Mouse (Mus musculus) gastrocnemius, adult 2 months (tissue): ENCODE data around the gene Acer3. TPM values are rescaled to one million over a fixed set of nuclear protein-coding genes. Genes with fewer than 3 reads are reported as not detected.
A peak's percentile ranks its signal among the peaks of the same experiment; 100 is the strongest.

Source experiments
- DNase-seq: peaks from one replicate; pipeline ENCODE4 v3.0.0; 2022
- H3K27ac ChIP-seq: fragments of 200-600 bp; 2 replicates; pipeline ENCODE4 v1.8.1; 2022; ENCODE audit warnings: mild to moderate bottlenecking
- H3K4me3 ChIP-seq: fragments of 200-600 bp; 2 replicates; pipeline ENCODE4 v1.8.1; 2022; ENCODE audit warnings: mild to moderate bottlenecking, moderate library complexity
- CTCF ChIP-seq: fragments of 200-600 bp; IDR thresholded peaks from 2 replicates; pipeline ENCODE4 v1.8.1; 2022; ENCODE audit warnings: antibody characterized with exemption, mild to moderate bottlenecking, moderate library complexity
- intact Hi-C: fragments of 180-260 bp; cut with DNase I; formaldehyde crosslinking; loops from one replicate; pipeline ENCODE4 v1.15.1; 2025
- total RNA-seq, 2 experiments: library from RNA; stranded (reverse); gene quantifications; 2 replicates each; pipeline ENCODE4 v1.2.3; 2021

Gene Acer3
- total RNA-seq, 2 experiments from 2014 or later = 4.0 to 5.3 TPM

- no peak for TF ChIP-seq CTCF
- DNase-seq = no peak
- intact Hi-C loops = no loop called here
- peak overlapping the region; percentile 81 for H3K4me3 ChIP-seq
- H3K27ac ChIP-seq = peak overlapping the region; percentile 77
These were observed 142.3 kb downstream of the Acer3 start for GRCm38 (mm10) chr7:98178560-98179231.

GRCm38 (mm10) chr7:98177929-98178559 lies 143.0 kb downstream of the Acer3 start, which contains the start of gene Capn5:
TSS of gene Capn5 (minus strand) at chr7:98178274.
- intact Hi-C loops = no loop called here
- H3K4me3 ChIP-seq = peak within 1 kb of the TSS; percentile 81
- peak; percentile 72 for DNase-seq
- peak within 1 kb of the TSS; percentile 77 for H3K27ac ChIP-seq
- peak; percentile 70 for TF ChIP-seq CTCF

- Histone ChIP-seq H3K4me3 (peak overlapping the region; percentile 81), H3K27ac (peak overlapping the region; percentile 77)
- no peak for TF ChIP-seq CTCF
- intact Hi-C loops = no loop called here
- no peak for DNase-seq
These were observed 143.5 kb downstream of the Acer3 start for GRCm38 (mm10) chr7:98177566-98177928.

GRCm38 (mm10) chr7:98177071-98177485 lies 143.9 kb downstream of the Acer3 start:
- intact Hi-C loops = no loop called here
- no peak overlapping the region for H3K27ac ChIP-seq
- H3K4me3 ChIP-seq = peak overlapping the region; percentile 81
- TF ChIP-seq CTCF = no peak
- no peak for DNase-seq

GRCm38 (mm10) chr7:98176322-98177070 lies 144.5 kb downstream of the Acer3 start:
- intact Hi-C loops = no loop called here
- TF ChIP-seq CTCF = no peak
- DNase-seq = no peak
- Histone ChIP-seq H3K27ac (no peak overlapping the region), H3K4me3 (peak overlapping the region; percentile 81; the same call in 1 of the 2 replicates)

GRCm38 (mm10) chr7:98174883-98175755 lies 145.9 kb downstream of the Acer3 start:
- DNase-seq = no peak
- no peak overlapping the region for H3K27ac ChIP-seq
- no peak overlapping the region for H3K4me3 ChIP-seq
- intact Hi-C loops = no loop called here
- TF ChIP-seq CTCF = no peak

GRCm38 (mm10) chr7:98173408-98173807 lies 147.6 kb downstream of the Acer3 start:
- no peak for DNase-seq
- TF ChIP-seq CTCF = no peak
- H3K4me3 ChIP-seq = no peak overlapping the region

GRCm38 (mm10) chr7:98172661-98173060 lies 148.3 kb downstream of the Acer3 start:
- intact Hi-C loops = no loop called here
- H3K27ac ChIP-seq = peak overlapping the region; percentile 77; the same call in 1 of the 2 replicates
- DNase-seq = no peak
- no peak overlapping the region for H3K4me3 ChIP-seq
- no peak for TF ChIP-seq CTCF

More at GRCm38 (mm10) chr7:98173408-98173807, 147.6 kb downstream of the Acer3 start:
- intact Hi-C loops = no loop called here
- H3K27ac ChIP-seq = peak overlapping the region; percentile 16; the same call in 1 of the 2 replicates

- DNase-seq = peak; percentile 79
- Histone ChIP-seq H3K4me3 (peak overlapping the region; percentile 5; the same call in 1 of the 2 replicates), H3K27ac (peak overlapping the region; percentile 77)
- intact Hi-C loops = no loop called here
- TF ChIP-seq CTCF = no peak
These were observed 149.6 kb downstream of the Acer3 start for GRCm38 (mm10) chr7:98171141-98172073.

- Histone ChIP-seq H3K4me3 (no peak overlapping the region; the same call in 1 of the 2 replicates), H3K27ac (peak overlapping the region; percentile 81)
- intact Hi-C loops = no loop called here
- TF ChIP-seq CTCF = peak; percentile 4; the same call in 1 of the 2 replicates
- peak; percentile 63 for DNase-seq
These were observed 155.9 kb downstream of the Acer3 start for GRCm38 (mm10) chr7:98164999-98165528.

- TF ChIP-seq CTCF = no peak
These were observed 156.5 kb downstream of the Acer3 start for GRCm38 (mm10) chr7:98164382-98164998.

More at GRCm38 (mm10) chr7:98164382-98164998, 156.5 kb downstream of the Acer3 start:
- peak overlapping the region; percentile 81 for H3K27ac ChIP-seq
- no peak overlapping the region for H3K4me3 ChIP-seq
- DNase-seq = no peak
- intact Hi-C loops = no loop called here
